Mouse (Mus musculus): ENCODE data around the gene Fam228b.

GRCm38 (mm10) chr12:4811036-4811435 lies 42.0 kb upstream of the Fam228b start:
- TF ChIP-seq CTCF (IDR thresholded peaks at IDR 0.05; ENCODE audit: low read depth) (no peak), EP300 (optimal IDR thresholded peaks at IDR 0.05) (no peak)
